In genomic region chr2:152332101-152332825, GRCm38 (mm10) we compare ENCODE assay signal across 7 mouse cellular contexts. TPM values are rescaled to one million over a fixed set of nuclear protein-coding genes. Genes with fewer than 3 reads are reported as not detected.
DNase-seq lines count a peak whose midpoint lies in the region; ATAC-seq and TF ChIP-seq lines count a peak whose summit lies in the region.

Gene Rbck1 (minus strand): TSS chr2:152332653.

- intact Hi-C loops in left cerebral cortex, postnatal 4 days (cut with DNase I), result no loop called here

- DNase-seq in adrenal gland, adult 8-10 months, result peak; percentile 89
- peak; percentile 86 for DNase-seq in embryo, embryonic 11.5 days (ENCODE audit: low read depth, low spot score)
- DNase-seq in gonadal fat pad, adult 2 months (ENCODE audit: low read depth), result no peak
- DNase-seq in left cerebral cortex, postnatal 4 days, result peak; percentile 97

- peak within 1 kb of the TSS; percentile 83 for H3K9ac ChIP-seq in intestine, postnatal 0 days (ENCODE audit: low read depth, low read length)
- H3K9ac ChIP-seq in midbrain, embryonic 12.5 days (replicated peaks), result peak within 1 kb of the TSS; percentile 91

- no peaks in the 10 kb centered on the region for H3K9me3 ChIP-seq in intestine, postnatal 0 days (ENCODE audit: control insufficient read depth)
- no peaks in the 10 kb centered on the region for H3K9me3 ChIP-seq in midbrain, embryonic 12.5 days

- peaks cover 7% of the 10 kb centered on the region; the same call in 1 of the 2 replicates for H3K4me1 ChIP-seq in intestine, postnatal 0 days (replicated peaks; ENCODE audit: control insufficient read depth, insufficient read depth, low read length)
- H3K4me1 ChIP-seq in midbrain, embryonic 12.5 days, result peaks cover 17% of the 10 kb centered on the region
- H3K4me1 ChIP-seq in small intestine, adult 2 months (ENCODE audit: control insufficient read depth, insufficient read depth, insufficient read length, low read length), result peaks cover 18% of the 10 kb centered on the region

- H3K4me3 ChIP-seq in intestine, postnatal 0 days (ENCODE audit: low read depth, low read length), result peak within 1 kb of the TSS; percentile 58
- H3K4me3 ChIP-seq in midbrain, embryonic 12.5 days, result peak within 1 kb of the TSS; percentile 83
- H3K4me3 ChIP-seq in small intestine, adult 2 months (ENCODE audit: low read depth, low read length), result peak within 1 kb of the TSS; percentile 65

- peak; percentile 7; the same call in 1 of the 2 replicates for TF ChIP-seq CTCF in intestine, postnatal 0 days (IDR thresholded peaks at IDR 0.05; ENCODE audit: low read depth)
- peak; percentile 5; the same call in 1 of the 2 replicates for TF ChIP-seq CTCF in small intestine, adult 2 months (IDR thresholded peaks at IDR 0.05; ENCODE audit: extremely low read depth, insufficient read length, insufficient replicate concordance, low read depth, low read length)

- peak; percentile 78 for TF ChIP-seq POLR2A in small intestine, adult 2 months (IDR thresholded peaks at IDR 0.05; ENCODE audit: low read depth, low read length)

- peak within 1 kb of the TSS; percentile 67 for H3K4me2 ChIP-seq in intestine, postnatal 0 days (replicated peaks; ENCODE audit: low read depth)
- H3K4me2 ChIP-seq in midbrain, embryonic 12.5 days (replicated peaks), result peak within 1 kb of the TSS; percentile 77

- H3K27me3 ChIP-seq in intestine, postnatal 0 days (replicated peaks; ENCODE audit: control insufficient read depth, insufficient read depth, low read length), result no peaks in the 10 kb centered on the region
- H3K27me3 ChIP-seq in midbrain, embryonic 12.5 days, result peaks cover 10% of the 10 kb centered on the region
- no peaks in the 10 kb centered on the region for H3K27me3 ChIP-seq in small intestine, adult 2 months (ENCODE audit: control insufficient read depth, insufficient read depth, low read length)

- under 1% methylated on average over 54 of the region's 54 CpGs for WGBS in intestine, postnatal 0 days
- under 1% methylated on average over 51 of the region's 54 CpGs for WGBS in midbrain, embryonic 12.5 days
- WGBS in small intestine, adult 2 months, result under 1% methylated on average over 52 of the region's 54 CpGs

- H3K36me3 ChIP-seq in intestine, postnatal 0 days (ENCODE audit: control insufficient read depth, insufficient read depth), result peaks cover 13% of the 10 kb centered on the region; the same call in 1 of the 2 replicates
- H3K36me3 ChIP-seq in midbrain, embryonic 12.5 days, result peaks cover 24% of the 10 kb centered on the region
- peaks cover 9% of the 10 kb centered on the region for H3K36me3 ChIP-seq in small intestine, adult 2 months (ENCODE audit: control insufficient read depth, insufficient read depth, low read length)

- H3K27ac ChIP-seq in intestine, postnatal 0 days (ENCODE audit: low read depth, low read length), result peak within 1 kb of the TSS; percentile 93
- peak within 1 kb of the TSS; percentile 87 for H3K27ac ChIP-seq in midbrain, embryonic 12.5 days (replicated peaks)
- peak within 1 kb of the TSS; percentile 93 for H3K27ac ChIP-seq in small intestine, adult 2 months (ENCODE audit: insufficient read depth, low read depth, low read length)

- ATAC-seq in intestine, postnatal 0 days, result peak; percentile 94
- ATAC-seq in midbrain, embryonic 12.5 days (ENCODE audit: low FRiP score, low read depth), result peak; percentile 98

RNA-seq across cellular contexts. Expression of gene Rbck1, which starts in this region (rescaled TPM):
- 100 to 1,000 TPM; 120 to 169 (median 145) TPM for total RNA-seq in adrenal gland, adult 8-10 months (2022)
- polyA plus RNA-seq in gonadal fat pad, adult 2 months (2012; rRNA removed), result 140 and 169 TPM in 2 replicates
- polyA plus RNA-seq in intestine, postnatal 0 days (2015; fragmentation: Nextera tagmentation; extraction: Ambion mirVana), result 44.9 and 50.3 TPM in 2 replicates
- total RNA-seq in left cerebral cortex, postnatal 4 days (2021), result 100 to 1,000 TPM; 123 to 134 TPM
- 91.4 and 96.6 TPM in 2 replicates for polyA plus RNA-seq in midbrain, embryonic 12.5 days (2016; fragmentation: Nextera tagmentation; extraction: Ambion mirVana)
- polyA plus RNA-seq in small intestine, adult 2 months (2012; rRNA removed), result 185 and 340 TPM in 2 replicates
